Mouse (Mus musculus): Measurements from ENCODE around the gene Myo1e.

DNA sequence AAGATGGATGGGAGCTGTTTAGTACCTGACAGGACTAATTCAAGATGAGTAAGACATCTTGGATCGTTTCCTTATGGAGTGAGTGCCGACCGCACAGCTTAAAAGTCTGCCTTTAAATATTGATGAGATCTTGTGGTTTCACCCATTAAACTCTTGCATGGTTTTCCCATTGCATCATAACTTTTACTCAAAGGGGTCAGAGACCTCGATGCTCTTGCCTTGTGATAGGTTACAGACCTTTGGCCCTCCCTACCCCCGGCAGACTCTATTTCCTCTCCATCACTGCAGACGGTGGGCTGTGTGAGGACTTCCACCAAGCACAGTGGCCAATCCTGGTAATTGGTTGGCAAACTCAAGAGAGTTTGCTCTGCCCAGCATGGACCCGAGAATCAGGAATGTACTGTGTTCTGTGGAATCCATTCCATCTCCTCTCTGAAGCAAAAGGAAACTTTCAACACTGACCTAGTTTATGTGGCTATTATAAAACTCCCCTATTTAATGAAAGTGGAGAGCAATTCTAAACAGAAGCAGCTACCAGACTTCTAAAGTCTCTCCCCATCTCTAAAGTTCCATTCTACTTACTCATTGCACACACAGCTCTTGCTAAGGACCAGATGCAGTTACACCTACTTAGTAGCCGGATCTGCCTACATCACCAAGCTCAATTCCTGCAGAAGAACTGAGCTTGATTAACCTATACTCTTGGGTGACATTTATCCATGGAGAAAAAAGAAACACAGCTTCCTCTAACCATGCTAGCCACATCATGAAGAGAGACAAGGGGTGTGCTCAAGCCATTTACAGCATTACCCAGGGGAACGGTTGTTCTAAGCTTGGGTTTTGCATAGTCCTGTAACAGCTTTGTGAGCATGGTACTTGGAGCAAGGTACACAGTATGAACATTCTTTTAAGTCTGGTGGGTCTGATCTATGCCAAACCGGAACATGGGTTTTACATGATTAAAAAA is 25.2 kb downstream of the Myo1e start:
- TF ChIP-seq CTCF (IDR thresholded peaks at IDR 0.05; ENCODE audit: borderline replicate concordance, extremely low read depth, insufficient read depth, insufficient read length) = no peak
- no peak for TF ChIP-seq POLR2A (IDR thresholded peaks at IDR 0.05; ENCODE audit: borderline replicate concordance, extremely low read depth, insufficient read depth, insufficient read length, poor library complexity, severe bottlenecking)
